Mouse (Mus musculus): ENCODE measurements around the gene Nfe2l3.
"Not testable (repeated sequence)": the region's sequence is repeated elsewhere in the genome, so short reads cannot be mapped to it uniquely, and the experiment has no call there.

Gene Nfe2l3

DNA sequence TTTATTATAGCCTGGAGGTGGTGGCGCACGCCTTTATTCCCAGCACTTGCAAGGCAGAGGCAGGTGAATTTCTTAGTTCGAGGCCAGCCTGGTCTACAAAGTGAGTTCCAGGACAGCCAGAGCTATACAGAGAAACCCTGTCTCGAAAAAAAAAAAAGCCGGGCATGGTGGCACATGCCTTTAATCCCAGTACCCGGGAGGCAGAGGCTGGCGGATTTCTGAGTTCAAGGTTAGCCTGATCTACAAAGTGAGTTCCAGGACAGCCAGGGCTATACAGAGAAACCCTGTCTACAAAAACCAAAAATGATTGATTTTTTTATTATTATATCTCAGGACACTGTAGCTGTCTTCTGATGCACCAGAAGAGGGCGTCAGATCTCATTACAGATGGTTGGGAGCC is 52.1 kb downstream of the Nfe2l3 start:
- not testable (repeated sequence) for DNase-seq (ENCODE audit: low read depth, low spot score)

DNA sequence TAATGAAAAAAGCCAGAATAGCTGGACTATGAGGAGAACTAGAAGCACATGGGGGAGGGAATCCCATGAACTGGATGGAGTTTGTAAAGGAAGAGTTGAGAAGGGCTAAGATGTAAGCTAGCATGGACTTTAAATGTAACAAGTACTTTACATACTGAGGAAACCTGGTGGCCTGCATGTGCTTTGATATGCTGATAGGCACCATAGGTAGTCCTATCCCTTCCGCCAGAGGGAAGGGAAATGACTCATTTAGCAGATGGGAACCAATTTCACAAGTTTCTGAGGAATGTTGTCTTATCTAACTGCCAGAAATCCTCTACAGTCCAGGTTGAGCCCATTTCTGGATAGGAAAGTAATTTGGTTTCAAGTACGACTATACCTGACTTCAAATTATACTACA is 53.2 kb downstream of the Nfe2l3 start:
- no peak for DNase-seq (ENCODE audit: low read depth, low spot score)

DNA sequence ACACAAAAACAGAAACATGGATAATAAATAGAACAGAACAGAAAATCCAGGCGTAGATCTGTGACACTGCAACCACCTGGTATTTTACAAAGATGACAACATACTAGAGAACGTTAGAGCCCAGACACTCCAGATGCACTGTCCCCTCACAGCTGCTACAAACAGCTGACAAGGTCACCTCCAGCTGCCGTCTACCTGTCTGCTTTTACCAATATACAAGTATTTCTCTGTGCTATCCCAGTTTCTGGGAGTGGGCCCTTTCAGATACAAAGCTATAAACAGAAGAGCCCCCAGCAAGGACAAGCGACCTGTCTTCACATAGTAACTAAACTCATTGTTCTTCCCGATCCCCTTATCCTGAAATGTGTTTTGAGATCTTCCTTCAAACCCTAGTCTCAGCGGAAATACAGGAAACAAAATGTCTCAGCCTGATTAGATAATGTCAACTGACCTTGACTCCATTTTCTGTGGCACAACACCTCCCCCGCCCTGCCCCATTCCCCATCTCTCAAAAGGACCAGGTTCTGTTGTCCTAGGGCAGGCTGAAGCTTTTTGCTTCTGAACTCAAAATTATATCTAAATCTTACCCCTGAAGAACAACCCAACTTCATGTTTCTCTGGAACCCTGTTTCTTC is 53.7 kb downstream of the Nfe2l3 start:
- DNase-seq (ENCODE audit: low read depth, low spot score) = no peak

DNA sequence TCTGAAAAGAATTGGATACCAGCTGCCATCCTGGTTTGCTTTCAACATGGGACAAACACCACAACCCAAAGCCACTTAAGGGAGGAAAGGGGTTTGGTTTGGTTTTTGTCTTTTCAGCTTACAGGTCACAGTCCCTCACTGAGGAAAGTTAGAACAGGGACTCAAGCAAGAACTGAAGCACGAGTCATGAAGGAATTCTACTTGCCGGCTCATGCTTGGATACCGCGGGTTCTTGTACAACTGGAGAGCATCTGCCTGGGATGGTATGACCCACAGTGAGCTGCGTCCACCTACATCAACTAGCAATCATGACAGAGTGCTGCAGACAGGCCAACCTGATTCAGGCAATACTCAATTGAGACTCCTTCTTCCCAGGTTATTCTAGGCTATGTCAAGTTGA is 54.3 kb downstream of the Nfe2l3 start:
- no peak for DNase-seq (ENCODE audit: low read depth, low spot score)

DNA sequence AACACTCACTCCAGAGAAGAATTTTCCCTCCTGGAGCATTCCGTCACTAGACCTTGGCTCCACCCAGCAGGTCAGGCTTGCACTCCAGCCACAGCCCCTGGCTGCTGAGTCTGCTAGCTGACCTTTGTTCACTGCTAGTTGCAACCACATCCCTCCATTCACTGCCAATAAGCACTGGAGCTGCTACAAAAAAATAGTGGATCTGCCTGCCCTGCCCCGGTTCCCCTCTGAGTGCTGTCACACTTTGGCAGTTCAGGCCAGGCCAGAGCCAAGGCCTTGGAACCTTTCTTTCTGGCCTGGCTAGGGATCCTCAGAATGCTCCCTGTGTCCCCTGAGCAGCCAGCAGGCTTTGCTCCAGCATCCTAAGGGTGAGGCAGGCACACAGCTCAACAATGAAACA is 57.3 kb downstream of the Nfe2l3 start:
- no peak for DNase-seq (ENCODE audit: low read depth, low spot score)

DNA sequence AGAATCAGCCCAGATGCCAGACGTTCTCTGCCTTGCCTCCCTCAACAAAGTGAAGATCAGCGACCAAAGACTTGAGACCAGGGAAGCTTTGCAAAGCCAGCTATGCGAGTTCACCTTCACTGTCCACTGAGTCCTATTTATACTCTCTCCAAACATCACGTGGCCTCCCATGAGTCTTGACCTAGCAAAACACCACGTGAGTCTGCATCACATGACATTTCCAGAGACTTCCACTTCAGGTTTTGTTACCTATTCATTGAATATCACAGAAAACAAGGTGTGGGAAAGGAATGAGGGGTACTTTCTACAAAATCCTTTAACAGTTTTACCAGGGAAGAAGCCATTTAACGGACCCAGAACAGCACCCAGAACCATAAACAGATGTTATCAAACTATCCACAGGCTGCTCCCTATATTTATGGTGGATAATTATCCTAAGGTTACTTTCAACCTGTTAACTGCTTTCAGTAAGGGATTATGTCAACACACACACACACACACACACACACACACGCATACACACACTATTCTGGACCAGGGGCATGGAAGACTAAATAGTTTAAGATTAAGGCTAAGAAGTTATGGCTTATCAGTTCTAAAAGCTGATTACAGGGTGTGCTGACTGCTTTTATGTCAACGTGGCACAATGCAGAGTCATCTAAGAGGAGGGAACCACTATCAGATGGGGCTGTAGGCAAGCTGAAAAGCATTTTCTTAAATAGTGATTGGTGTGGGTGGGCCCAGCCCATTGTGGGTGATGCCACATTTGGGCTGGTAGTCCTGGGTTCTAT is 65.0 kb downstream of the Nfe2l3 start:
- DNase-seq (ENCODE audit: low read depth, low spot score) = no peak

DNA sequence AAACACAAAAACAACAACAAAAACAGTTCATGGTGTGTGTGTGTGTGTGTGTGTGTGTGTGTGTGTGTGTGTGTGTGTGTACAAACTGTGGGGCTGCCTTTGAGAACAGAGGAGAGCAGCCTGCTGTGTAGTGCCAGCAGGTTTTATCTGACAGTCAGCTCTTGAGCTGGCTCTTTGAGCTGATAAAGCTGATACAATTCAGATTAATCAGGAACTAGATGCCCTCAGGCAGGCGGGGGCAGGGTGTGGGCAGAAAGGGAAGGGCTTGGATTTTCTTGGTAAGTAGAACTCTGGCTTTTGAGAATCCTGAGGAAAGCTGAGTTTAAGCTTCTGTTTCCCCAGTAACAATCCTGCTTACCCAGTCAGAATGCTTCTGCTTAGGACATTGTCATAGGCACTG is 73.2 kb downstream of the Nfe2l3 start:
- DNase-seq (ENCODE audit: low read depth, low spot score) = no peak

DNA sequence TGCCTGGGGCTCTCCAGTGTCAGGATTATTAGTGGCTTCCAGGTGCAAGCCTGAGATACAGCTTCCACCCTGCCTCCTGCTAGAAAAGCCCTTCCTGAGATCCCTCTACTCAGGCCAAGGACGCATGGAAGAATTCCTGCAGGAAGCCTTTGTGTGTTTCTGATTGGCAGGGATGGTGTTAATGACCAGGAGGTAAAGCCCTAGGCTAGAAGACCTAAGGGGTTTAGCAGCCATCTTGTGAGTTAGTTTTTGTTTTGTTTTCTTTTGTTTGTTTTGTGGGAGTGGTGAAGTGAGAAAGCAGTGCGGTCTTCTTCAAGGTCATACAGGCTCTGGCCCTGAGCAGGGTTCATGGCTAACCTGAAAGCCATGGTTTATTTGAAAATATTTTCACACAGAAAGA is 75.1 kb downstream of the Nfe2l3 start:
- DNase-seq (ENCODE audit: low read depth, low spot score) = no peak

Data from embryo, embryonic 11.5 days (tissue).